Mouse (Mus musculus) intestine, postnatal 0 days (tissue): ENCODE results near the gene Mobp. TPM values are rescaled to one million over a fixed set of nuclear protein-coding genes. Genes with fewer than 3 reads are reported as not detected.
A peak's percentile ranks its signal among the peaks of the same experiment; 100 is the strongest.

Experiments used
- ATAC-seq: fragments of 200-750 bp; cut with Nextera tagmentation; 2 replicates; pipeline ENCODE4 v1.8.0; 2017; ENCODE audit warnings: mild to moderate bottlenecking, moderate TSS enrichment, moderate library complexity
- H3K27ac ChIP-seq: fragments of 300-500 bp; sonication (generic); 2 replicates; pipeline ENCODE4 v1.5.1; 2014; ENCODE audit warnings: mild to moderate bottlenecking, low read depth, low read length, moderate library complexity
- H3K27me3 ChIP-seq: fragments of 300-500 bp; sonication (generic); replicated peaks from 2 replicates; pipeline ENCODE4 v1.6.1; 2014; ENCODE audit warnings: low read length, mixed read lengths; ENCODE audit not compliant: control insufficient read depth, insufficient read depth
- H3K36me3 ChIP-seq: fragments of 300-500 bp; sonication (generic); 2 replicates; pipeline ENCODE4 v1.6.1; 2014; ENCODE audit warnings: mild to moderate bottlenecking, moderate library complexity; ENCODE audit not compliant: control insufficient read depth, insufficient read depth
- H3K4me1 ChIP-seq: fragments of 300-500 bp; sonication (generic); replicated peaks from 2 replicates; pipeline ENCODE4 v1.6.1; 2014; ENCODE audit warnings: antibody characterized with exemption, low read length, mixed read lengths; ENCODE audit not compliant: control insufficient read depth, insufficient read depth
- H3K4me2 ChIP-seq: fragments of 300-500 bp; sonication (generic); replicated peaks from 2 replicates; pipeline ENCODE4 v1.6.1; 2014; ENCODE audit warnings: low read depth, mild to moderate bottlenecking, moderate library complexity
- H3K4me3 ChIP-seq: fragments of 300-500 bp; sonication (generic); 2 replicates; pipeline ENCODE4 v1.5.1; 2014; ENCODE audit warnings: low read depth, low read length
- H3K9ac ChIP-seq: fragments of 300-500 bp; sonication (generic); 2 replicates; pipeline ENCODE4 v1.6.1; 2014; ENCODE audit warnings: mild to moderate bottlenecking, low read depth, low read length
- H3K9me3 ChIP-seq: fragments of 300-500 bp; sonication (generic); 2 replicates; pipeline ENCODE4 v1.6.1; 2016; ENCODE audit warnings: mixed run types; ENCODE audit not compliant: control insufficient read depth
- CTCF ChIP-seq: sonication (generic); IDR thresholded peaks from 2 replicates; pipeline ENCODE4 v1.5.1; 2016; ENCODE audit warnings: low read depth, mild to moderate bottlenecking, control low read depth, antibody characterized with exemption, moderate library complexity
- WGBS: fragments of 180-500 bp; shearing (Covaris S2); extraction: QIAGEN DNeasy Blood & Tissue Kit; methylation state at CpG from one replicate; pipeline ENCODE4 v1.1.7; 2014; 5-methylcytosine and 5-hydroxymethylcytosine counted together
- polyA plus RNA-seq: library from polyadenylated mRNA; unstranded; fragments of >200 nt; fragmentation: Nextera tagmentation; extraction: Ambion mirVana; gene quantifications from 2 replicates; pipeline ENCODE4 v1.2.1, GENCODE M21; 2015

The Mobp gene
- polyA plus RNA-seq, 1 experiment from 2014 or later: 0.05 TPM

DNA sequence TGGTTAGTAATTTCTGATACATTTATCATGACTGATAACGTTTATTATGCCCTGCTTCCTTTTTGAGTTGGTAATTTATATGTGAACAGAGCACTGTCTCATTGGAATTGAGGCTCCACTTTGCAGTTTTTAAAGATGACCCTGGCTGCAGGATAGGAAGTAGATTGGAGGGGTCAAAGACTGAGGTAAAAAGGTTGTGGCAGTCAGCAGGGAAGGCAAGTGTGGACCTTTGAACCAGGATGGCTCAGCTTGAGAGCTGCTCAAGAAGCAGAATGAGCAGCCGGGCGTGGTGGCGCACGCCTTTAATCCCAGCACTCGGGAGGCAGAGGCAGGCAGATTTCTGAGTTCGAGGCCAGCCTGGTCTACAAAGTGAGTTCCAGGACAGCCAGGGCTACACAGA lies 36.1 kb upstream of the Mobp start:
- Histone ChIP-seq H3K27me3 (no peaks in the 10 kb centered on the region), H3K9ac (no peak overlapping the region), H3K36me3 (peaks cover 19% of the 10 kb centered on the region; the same call in 1 of the 2 replicates), H3K4me3 (no peak overlapping the region), H3K4me2 (no peak overlapping the region), H3K4me1 (0 out of 2 replicates have a peak, but pooled peaks cover 6% of the 10 kb centered on the region), H3K27ac (no peak overlapping the region), H3K9me3 (no peaks in the 10 kb centered on the region)
- no peak for TF ChIP-seq CTCF
- no peak for ATAC-seq
- 68% methylated on average over 6 of the region's 7 CpGs for WGBS

DNA sequence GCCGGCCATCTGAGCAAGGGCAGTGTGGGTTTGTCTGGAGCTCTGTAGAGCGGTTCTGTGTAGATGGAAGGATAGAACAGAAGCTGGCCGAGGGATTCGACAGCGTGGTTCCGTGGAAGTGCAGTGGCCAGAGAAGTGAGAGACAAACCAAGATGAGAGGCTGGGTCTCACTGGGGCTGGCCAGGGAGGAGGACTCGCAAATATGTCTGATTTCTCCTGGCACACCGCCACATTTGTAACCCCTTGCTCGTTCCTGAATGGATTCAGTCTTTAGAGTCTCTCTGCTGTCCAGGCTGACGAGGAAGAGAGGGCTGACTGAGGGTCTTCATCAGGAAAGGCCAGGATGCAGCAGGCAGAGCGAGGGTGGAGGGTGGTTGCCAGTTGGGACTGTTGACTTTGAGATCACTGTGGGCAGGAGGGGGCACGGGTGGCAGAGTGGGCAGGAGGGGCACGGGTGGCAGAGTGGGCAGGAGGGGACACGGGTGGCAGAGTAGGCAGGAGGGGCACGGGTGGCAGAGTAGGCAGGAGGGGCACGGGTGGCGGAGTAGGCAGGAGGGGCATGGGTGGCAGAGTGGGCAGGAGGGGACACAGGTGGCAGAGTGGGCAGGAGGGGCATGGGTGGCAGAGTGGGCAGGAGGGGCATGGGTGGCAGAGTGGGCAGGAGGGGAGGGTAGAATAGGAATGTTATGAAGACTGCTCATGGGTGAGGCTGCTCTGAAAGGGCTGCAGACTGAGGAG lies 35.3 kb upstream of the Mobp start:
- no peak for ATAC-seq
- H3K27ac ChIP-seq: no peak overlapping the region
- no peak overlapping the region for H3K4me2 ChIP-seq
- no peak overlapping the region for H3K9ac ChIP-seq
- peaks cover 23% of the 10 kb centered on the region; the same call in 1 of the 2 replicates for H3K36me3 ChIP-seq
- WGBS: 86% methylated on average over 17 of the region's 17 CpGs
- H3K4me3 ChIP-seq: no peak overlapping the region
- H3K9me3 ChIP-seq: no peaks in the 10 kb centered on the region
- 0 out of 2 replicates have a peak, but pooled peaks cover 6% of the 10 kb centered on the region for H3K4me1 ChIP-seq
- no peak for TF ChIP-seq CTCF
- H3K27me3 ChIP-seq: no peaks in the 10 kb centered on the region

DNA sequence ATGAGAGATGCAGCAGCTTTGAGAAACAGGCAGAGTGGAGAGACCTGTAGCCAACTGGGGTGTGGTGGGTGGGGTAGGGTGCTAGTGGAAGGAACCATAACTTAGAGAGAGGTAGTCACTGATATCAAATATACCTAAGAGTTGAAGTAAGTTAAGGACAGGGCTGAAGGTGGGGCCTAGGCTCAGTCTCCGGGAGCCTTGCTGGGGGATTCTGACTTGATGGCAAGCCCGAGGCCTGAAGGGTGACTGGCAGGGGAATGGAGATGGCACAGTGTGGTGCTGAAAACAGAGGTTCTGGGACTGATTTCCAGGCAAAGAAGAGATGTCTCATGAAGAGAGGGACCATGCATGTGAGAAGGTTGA lies 34.7 kb upstream of the Mobp start:
- H3K9ac ChIP-seq: no peak overlapping the region
- H3K36me3 ChIP-seq: peaks cover 26% of the 10 kb centered on the region; the same call in 1 of the 2 replicates
- TF ChIP-seq CTCF: no peak
- ATAC-seq: no peak
- H3K4me1 ChIP-seq: 0 out of 2 replicates have a peak, but pooled peaks cover 6% of the 10 kb centered on the region
- WGBS: 87% methylated on average over 2 of the region's 2 CpGs
- H3K4me3 ChIP-seq: no peak overlapping the region
- no peak overlapping the region for H3K4me2 ChIP-seq
- H3K9me3 ChIP-seq: no peaks in the 10 kb centered on the region
- H3K27me3 ChIP-seq: no peaks in the 10 kb centered on the region
- H3K27ac ChIP-seq: no peak overlapping the region

- Histone ChIP-seq H3K36me3 (peaks cover 34% of the 10 kb centered on the region; the same call in 1 of the 2 replicates), H3K9ac (no peak overlapping the region), H3K4me1 (0 out of 2 replicates have a peak, but pooled peaks cover 6% of the 10 kb centered on the region), H3K4me2 (no peak overlapping the region), H3K9me3 (no peaks in the 10 kb centered on the region), H3K27me3 (no peaks in the 10 kb centered on the region), H3K27ac (no peak overlapping the region), H3K4me3 (no peak overlapping the region)
- no peak for ATAC-seq
- no peak for TF ChIP-seq CTCF
- 60% methylated on average over 5 of the region's 5 CpGs for WGBS
These were observed 33.9 kb upstream of the Mobp start for GRCm38 (mm10) chr9:120115580-120115979.

DNA sequence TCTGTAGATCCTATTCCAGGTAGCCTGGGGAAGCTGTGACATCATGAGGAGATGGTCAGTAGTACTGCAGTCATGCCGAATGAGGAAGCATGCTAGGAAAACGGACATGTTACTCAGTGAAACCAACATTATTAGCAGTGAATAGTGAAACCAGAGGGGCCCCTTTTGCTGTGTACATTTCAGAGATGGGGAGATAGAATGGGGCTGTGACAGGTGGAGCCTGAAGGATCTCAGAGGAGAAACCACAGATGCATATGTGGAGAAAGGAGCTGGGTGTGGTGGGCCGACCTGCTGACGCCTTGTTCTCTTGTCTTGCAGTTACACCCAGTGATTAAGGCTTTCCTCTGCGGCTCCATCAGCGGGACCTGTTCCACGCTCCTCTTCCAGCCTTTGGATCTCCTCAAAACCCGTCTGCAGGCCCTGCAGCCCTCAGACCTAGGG lies 33.3 kb upstream of the Mobp start:
- Histone ChIP-seq H3K4me2 (0 out of 2 replicates have a peak overlapping the region, but pooled peaks have one; percentile 13), H3K4me3 (no peak overlapping the region), H3K9ac (no peak overlapping the region), H3K36me3 (peaks cover 40% of the 10 kb centered on the region), H3K9me3 (no peaks in the 10 kb centered on the region), H3K27me3 (no peaks in the 10 kb centered on the region), H3K27ac (no peak overlapping the region), H3K4me1 (0 out of 2 replicates have a peak, but pooled peaks cover 2% of the 10 kb centered on the region)
- TF ChIP-seq CTCF: no peak
- 50% methylated on average over 8 of the region's 8 CpGs for WGBS
- peak; percentile 32; the same call in 1 of the 2 replicates for ATAC-seq

DNA sequence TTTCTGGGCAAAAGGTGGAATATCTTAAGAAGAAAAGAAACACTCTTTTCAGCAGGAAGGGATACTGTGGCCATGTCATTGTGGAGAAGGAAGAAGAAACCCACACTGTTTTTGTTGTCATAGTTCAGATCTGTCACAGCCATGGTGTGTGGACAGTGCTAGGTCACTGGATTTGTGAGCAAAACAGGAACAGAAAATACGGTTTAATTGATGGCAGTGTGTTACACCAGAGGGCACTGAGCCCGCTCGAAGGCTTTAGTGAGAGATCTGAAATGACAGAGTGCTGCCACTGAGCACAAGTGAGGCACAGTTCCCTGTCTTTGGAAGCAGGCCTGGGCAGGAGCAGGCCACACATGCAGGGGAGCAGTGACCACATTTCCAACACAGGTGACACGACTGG lies 31.3 kb upstream of the Mobp start:
- Histone ChIP-seq H3K9me3 (no peaks in the 10 kb centered on the region), H3K4me3 (no peak overlapping the region), H3K36me3 (peaks cover 54% of the 10 kb centered on the region), H3K9ac (no peak overlapping the region), H3K27ac (no peak overlapping the region), H3K4me1 (no peaks in the 10 kb centered on the region), H3K4me2 (no peak overlapping the region), H3K27me3 (no peaks in the 10 kb centered on the region)
- no peak for ATAC-seq
- TF ChIP-seq CTCF: no peak
- WGBS: 90% methylated on average over 4 of the region's 4 CpGs
